Mouse (Mus musculus) small intestine, adult 2 months (tissue): Measurements from ENCODE around the gene Olfr1325. TPM values are rescaled to one million over a fixed set of nuclear protein-coding genes. Genes with fewer than 3 reads are reported as not detected.
"Not testable (repeated sequence)": the region's sequence is repeated elsewhere in the genome, so short reads cannot be mapped to it uniquely, and the experiment has no call there.

Experiments used
- H3K27ac ChIP-seq: fragments of 200-500 bp; 2 replicates; pipeline ENCODE4 v1.5.1; 2012; ENCODE audit warnings: low read depth, low read length, control low read depth, inconsistent platforms; ENCODE audit not compliant: insufficient read depth
- H3K27me3 ChIP-seq: fragments of 200-500 bp; 2 replicates; pipeline ENCODE4 v1.6.1; 2012; ENCODE audit warnings: mild to moderate bottlenecking, moderate library complexity, low read length, inconsistent platforms; ENCODE audit not compliant: control insufficient read depth, insufficient read depth
- H3K36me3 ChIP-seq: fragments of 200-500 bp; 2 replicates; pipeline ENCODE4 v1.6.1; 2012; ENCODE audit warnings: mild to moderate bottlenecking, low read length, control low read depth, inconsistent platforms; ENCODE audit not compliant: control insufficient read depth, insufficient read depth
- H3K4me1 ChIP-seq: fragments of 200-500 bp; 2 replicates; pipeline ENCODE4 v1.6.1; 2012; ENCODE audit warnings: low read length, inconsistent platforms, mixed read lengths; ENCODE audit not compliant: control insufficient read depth, insufficient read depth, insufficient read length
- H3K4me3 ChIP-seq: fragments of 200-500 bp; 2 replicates; pipeline ENCODE4 v1.5.1; 2012; ENCODE audit warnings: low read depth, mild to moderate bottlenecking, control low read depth, inconsistent platforms, low read length, moderate library complexity
- CTCF ChIP-seq: fragments of 200-500 bp; IDR thresholded peaks from 2 replicates; pipeline ENCODE4 v1.5.1; 2012; ENCODE audit warnings: low read depth, mild to moderate bottlenecking, control low read depth, inconsistent platforms, low read length, moderate library complexity, mixed read lengths; ENCODE audit not compliant: insufficient replicate concordance, insufficient read length; ENCODE audit errors: extremely low read depth
- POLR2A ChIP-seq: fragments of 200-500 bp; IDR thresholded peaks from 2 replicates; pipeline ENCODE4 v1.6.1; 2012; ENCODE audit warnings: low read depth, mild to moderate bottlenecking, control low read depth, inconsistent platforms, low read length, moderate library complexity
- WGBS: fragments of 180-500 bp; shearing (Covaris S2); methylation state at CpG from one replicate; pipeline ENCODE4 v1.1.7; 2018; 5-methylcytosine and 5-hydroxymethylcytosine counted together
- polyA plus RNA-seq: library from polyadenylated mRNA; depleted of rRNA; stranded (reverse); fragments of >200 nt; gene quantifications from 2 replicates; pipeline ENCODE4 v1.2.3, GENCODE M21; 2012; rRNA removed

Olfr1325 gene
- not detected in 2 replicates for polyA plus RNA-seq

DNA sequence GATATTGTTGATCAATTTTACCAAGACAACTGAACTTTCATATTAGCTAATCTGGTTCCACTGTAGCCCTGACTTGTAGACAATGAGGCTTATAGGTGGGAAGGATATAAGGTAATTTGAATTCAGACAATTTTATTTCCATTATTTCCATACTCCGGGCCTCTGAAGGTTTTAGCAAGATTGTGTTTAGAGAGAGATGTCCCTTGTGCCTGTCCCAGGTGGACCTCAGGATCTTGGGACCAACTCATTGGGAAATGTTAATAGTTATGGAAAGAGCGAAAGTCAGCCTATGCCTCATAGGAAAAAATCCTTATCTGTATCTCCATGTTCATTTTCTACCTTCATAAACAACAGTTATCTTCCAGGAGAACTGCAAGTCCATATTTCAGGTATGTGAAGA, at the start of gene Olfr1325:
Olfr1325 (plus strand) TSS at position 301 of the 400 bp plus-strand sequence.
- 90% methylated on average over 2 of the region's 2 CpGs for WGBS

DNA sequence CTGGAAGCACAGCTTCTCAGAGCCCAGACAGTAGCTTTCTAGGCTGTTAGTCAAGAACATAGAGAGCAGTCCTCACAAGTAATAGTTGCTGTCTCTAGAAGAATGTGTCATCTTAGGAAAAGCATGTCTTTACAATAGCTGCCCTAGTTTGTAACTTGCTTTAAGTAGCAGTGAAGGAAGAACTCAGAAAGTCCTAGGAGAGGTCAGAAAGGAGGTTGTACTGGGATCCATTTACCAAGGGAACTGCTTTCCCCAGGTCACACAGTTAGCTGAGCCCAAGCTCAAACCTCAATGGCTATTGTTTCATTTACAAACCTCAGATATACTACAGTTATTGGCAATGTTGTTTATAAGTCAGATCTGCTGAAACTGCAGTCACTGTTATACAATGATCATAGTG, 17.7 kb upstream of the Olfr1325 start, which contains the start of gene Olfr1326-ps1:
Olfr1326-ps1 (minus strand) TSS at position 101 of the 400 bp plus-strand sequence.
- Histone ChIP-seq H3K4me3 (no peak within 1 kb of the TSS), H3K4me1 (no peaks in the 10 kb centered on the region), H3K27ac (no peak within 1 kb of the TSS), H3K36me3 (no peaks in the 10 kb centered on the region), H3K27me3 (no peaks in the 10 kb centered on the region)
- TF ChIP-seq POLR2A: no peak
- TF ChIP-seq CTCF: no peak

More for the DNA sequence above, at the start of gene Olfr1325:
- Histone ChIP-seq H3K4me1 (no peaks in the 10 kb centered on the region), H3K36me3 (no peaks in the 10 kb centered on the region), H3K27ac (no peak within 1 kb of the TSS), H3K4me3 (no peak within 1 kb of the TSS), H3K27me3 (no peaks in the 10 kb centered on the region)
- TF ChIP-seq CTCF: no peak
- TF ChIP-seq POLR2A: no peak

DNA sequence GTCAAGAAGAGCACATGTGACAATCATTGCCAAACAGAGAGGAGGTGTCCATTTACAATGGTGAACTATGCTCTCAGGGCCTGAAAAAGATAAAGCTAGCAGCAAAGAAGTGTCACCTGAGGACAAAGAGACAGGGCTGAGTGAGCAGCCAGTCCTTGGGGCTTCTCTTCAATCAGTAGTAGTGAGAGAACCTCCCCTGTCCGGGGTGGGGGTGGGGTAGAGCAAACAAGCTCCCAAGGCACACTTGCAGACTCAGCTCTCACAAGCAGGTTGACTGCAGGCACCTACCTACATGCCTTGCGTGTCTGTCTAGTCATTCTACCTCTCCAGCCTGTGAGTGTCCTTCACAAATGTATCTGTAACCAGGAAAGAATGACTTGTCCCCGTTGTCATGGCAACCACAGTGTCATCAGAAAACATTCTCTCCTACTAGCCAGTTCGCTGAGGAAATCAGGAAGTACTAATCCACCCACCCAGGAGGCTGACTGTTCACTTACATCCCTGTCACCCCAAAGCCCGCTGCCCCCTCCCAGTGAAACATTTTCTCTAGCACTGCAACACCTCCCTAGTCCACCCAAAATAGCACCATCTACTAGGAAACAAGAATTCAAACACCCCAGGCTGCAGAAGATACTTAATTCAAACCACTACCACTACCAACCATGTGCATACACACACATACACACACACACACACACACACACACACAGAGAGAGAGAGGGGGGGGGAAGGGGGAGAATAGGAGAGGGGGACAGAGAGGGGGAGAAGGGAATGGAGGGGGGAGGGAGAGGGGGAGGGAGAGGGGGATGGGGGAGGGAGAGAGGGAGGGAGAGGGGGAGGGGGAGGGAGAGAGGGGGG, 53.2 kb downstream of the Olfr1325 start, which contains the start of gene Gm5640:
Gm5640 (minus strand) TSS at position 170 of the 858 bp plus-strand sequence.
- not testable (repeated sequence) for H3K4me1 ChIP-seq, H3K36me3 ChIP-seq, H3K27me3 ChIP-seq, H3K27ac ChIP-seq, H3K4me3 ChIP-seq
- WGBS: 10% methylated on average over 4 of the region's 5 CpGs

DNA sequence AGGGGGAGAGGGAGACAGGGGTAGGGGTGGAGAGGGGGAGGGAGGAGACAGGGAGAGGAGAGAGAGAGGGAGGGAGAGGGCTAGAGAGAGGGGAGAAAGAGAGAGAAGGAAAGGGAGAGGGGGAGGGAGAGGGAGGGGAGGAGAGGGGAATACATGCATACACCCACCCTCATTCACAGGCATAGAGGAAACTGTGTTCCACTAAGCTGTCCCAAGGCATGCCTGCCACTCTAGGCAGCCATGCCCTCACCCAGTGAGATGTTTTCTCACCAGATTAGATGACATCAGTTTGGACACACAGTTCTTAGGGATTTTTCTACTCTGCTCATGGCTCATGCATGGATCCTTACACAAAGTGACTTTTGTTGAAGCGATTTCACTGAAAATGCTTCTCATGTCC, 53.9 kb downstream of the Olfr1325 start:
- WGBS: no CpG with 5 or more reads among the region's 1 CpGs
- not testable (repeated sequence) for H3K36me3 ChIP-seq

More for the DNA sequence above, 53.9 kb downstream of the Olfr1325 start:
- H3K27ac ChIP-seq, H3K27me3 ChIP-seq, H3K4me3 ChIP-seq, H3K4me1 ChIP-seq: not testable (repeated sequence)

Other genes with a start within 250 kb of the Olfr1325 start
- 16.9 and 17.1 TPM in 2 replicates for gene Lage3, start 239.1 kb upstream of the Olfr1325 start, polyA plus RNA-seq
- gene Ubl4a, start 219.5 kb upstream of the Olfr1325 start, polyA plus RNA-seq: 24.0 and 33.4 TPM in 2 replicates
- 9.1 and 20.9 TPM in 2 replicates for gene Slc10a3, start 219.3 kb upstream of the Olfr1325 start, polyA plus RNA-seq
- 15.4 and 27.3 TPM in 2 replicates for gene Fam3a, start 199.4 kb upstream of the Olfr1325 start, polyA plus RNA-seq
- gene Ikbkg, start 199.4 kb upstream of the Olfr1325 start, polyA plus RNA-seq: 6.2 and 8.7 TPM in 2 replicates
- gene G6pdx, start 163.5 kb upstream of the Olfr1325 start, polyA plus RNA-seq: 20.3 and 31.0 TPM in 2 replicates
- gene Gm6880, start 111.3 kb upstream of the Olfr1325 start, polyA plus RNA-seq: not detected in 2 replicates
- not detected in 2 replicates for gene Olfr1326-ps1, start 17.8 kb upstream of the Olfr1325 start, polyA plus RNA-seq
- gene Gm5640, start 53.0 kb downstream of the Olfr1325 start, polyA plus RNA-seq: 0.06 TPM in 1 of 2 replicates, not detected in the other
- not detected in 2 replicates for gene Gm6890, start 148.2 kb downstream of the Olfr1325 start, polyA plus RNA-seq
- not detected in 2 replicates for gene Gm5936, start 244.5 kb downstream of the Olfr1325 start, polyA plus RNA-seq